Mouse (Mus musculus): ENCODE data around the gene Pigk. TPM values are rescaled to one million over a fixed set of nuclear protein-coding genes. Genes with fewer than 3 reads are reported as not detected.

Gene Pigk
- total RNA-seq, 1 experiment: 44.6 TPM

DNA sequence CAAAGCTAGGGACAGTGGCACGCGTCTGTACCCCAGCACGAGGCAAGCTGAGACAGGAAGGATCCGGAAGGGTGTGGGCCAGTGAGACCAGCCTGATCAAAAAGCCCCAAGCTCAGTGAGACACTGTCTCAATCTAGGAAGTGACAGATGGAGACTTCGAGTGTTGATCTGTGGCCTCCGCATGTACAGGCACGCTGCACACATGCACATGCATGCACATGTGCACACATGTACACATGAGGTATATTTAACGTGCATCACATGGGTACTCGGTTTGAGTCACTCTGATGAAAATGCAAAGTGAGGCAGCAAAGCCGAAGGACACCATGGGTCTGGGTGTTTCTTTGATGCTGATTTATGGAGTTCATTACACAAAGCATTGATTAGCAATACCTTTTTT lies 191.1 kb downstream of the Pigk start:
- H3K36me3 ChIP-seq (ENCODE audit: control insufficient read depth, insufficient read depth, low read length, poor library complexity, severe bottlenecking): no peaks in the 10 kb centered on the region
- in situ Hi-C loops (cut with MboI; ENCODE audit: low sequenced_read_pairs in 2 of 2, unreplicated experiment in 2 of 2): no loop called here
- no peak overlapping the region for H3K27ac ChIP-seq (ENCODE audit: insufficient read depth, low read depth, low read length, poor library complexity, severe bottlenecking)
- no peaks in the 10 kb centered on the region for H3K9me3 ChIP-seq (ENCODE audit: control insufficient read depth, insufficient read depth, low read depth, low read length)
- DNase-seq (ENCODE audit: low read depth, low spot score): no peak
- TF ChIP-seq CHD2 (IDR thresholded peaks at IDR 0.05; ENCODE audit: low read depth, low read length) (no peak), ZNF384 (IDR thresholded peaks at IDR 0.05; ENCODE audit: low read depth, low read length) (no peak), MAFK (IDR thresholded peaks at IDR 0.05; ENCODE audit: insufficient read depth, low read depth, low read length) (no peak), HCFC1 (IDR thresholded peaks at IDR 0.05; ENCODE audit: borderline replicate concordance, insufficient read depth, low read length) (no peak), ZC3H11A (IDR thresholded peaks at IDR 0.05; ENCODE audit: borderline replicate concordance, low read depth, low read length) (no peak)
- H3K4me1 ChIP-seq (ENCODE audit: control insufficient read depth in 2 of 2, insufficient read depth in 2 of 2, low read length in 2 of 2, poor library complexity in 1 of 2): no peaks in the 10 kb centered on the region
- H3K4me3 ChIP-seq (ENCODE audit: insufficient read depth in 1 of 2, low read depth in 1 of 2, low read length in 2 of 2, poor library complexity in 1 of 2, severe bottlenecking in 1 of 2): no peak overlapping the region
- H3K9ac ChIP-seq (ENCODE audit: insufficient read depth, low read depth, low read length, poor library complexity, severe bottlenecking): no peak overlapping the region

GRCm38 (mm10) chr3:152905800-152906199 lies 191.9 kb downstream of the Pigk start:
- no peak for DNase-seq (ENCODE audit: low read depth, low spot score)
- Histone ChIP-seq H3K4me1 (ENCODE audit: control insufficient read depth in 2 of 2, insufficient read depth in 2 of 2, low read length in 2 of 2, poor library complexity in 1 of 2) (no peaks in the 10 kb centered on the region), H3K4me3 (ENCODE audit: insufficient read depth in 1 of 2, low read depth in 1 of 2, low read length in 2 of 2, poor library complexity in 1 of 2, severe bottlenecking in 1 of 2) (no peak overlapping the region), H3K9ac (ENCODE audit: insufficient read depth, low read depth, low read length, poor library complexity, severe bottlenecking) (no peak overlapping the region), H3K27ac (ENCODE audit: insufficient read depth, low read depth, low read length, poor library complexity, severe bottlenecking) (no peak overlapping the region), H3K9me3 (ENCODE audit: control insufficient read depth, insufficient read depth, low read depth, low read length) (no peaks in the 10 kb centered on the region), H3K36me3 (ENCODE audit: control insufficient read depth, insufficient read depth, low read length, poor library complexity, severe bottlenecking) (no peaks in the 10 kb centered on the region)
- TF ChIP-seq ZNF384 (IDR thresholded peaks at IDR 0.05; ENCODE audit: low read depth, low read length): no peak
- TF ChIP-seq HCFC1 (IDR thresholded peaks at IDR 0.05; ENCODE audit: borderline replicate concordance, insufficient read depth, low read length): no peak
- TF ChIP-seq MAFK (IDR thresholded peaks at IDR 0.05; ENCODE audit: insufficient read depth, low read depth, low read length): no peak
- no peak for TF ChIP-seq CHD2 (IDR thresholded peaks at IDR 0.05; ENCODE audit: low read depth, low read length)
- TF ChIP-seq ZC3H11A (IDR thresholded peaks at IDR 0.05; ENCODE audit: borderline replicate concordance, low read depth, low read length): no peak
- in situ Hi-C loops (cut with MboI; ENCODE audit: low sequenced_read_pairs in 2 of 2, unreplicated experiment in 2 of 2): no loop called here

DNA sequence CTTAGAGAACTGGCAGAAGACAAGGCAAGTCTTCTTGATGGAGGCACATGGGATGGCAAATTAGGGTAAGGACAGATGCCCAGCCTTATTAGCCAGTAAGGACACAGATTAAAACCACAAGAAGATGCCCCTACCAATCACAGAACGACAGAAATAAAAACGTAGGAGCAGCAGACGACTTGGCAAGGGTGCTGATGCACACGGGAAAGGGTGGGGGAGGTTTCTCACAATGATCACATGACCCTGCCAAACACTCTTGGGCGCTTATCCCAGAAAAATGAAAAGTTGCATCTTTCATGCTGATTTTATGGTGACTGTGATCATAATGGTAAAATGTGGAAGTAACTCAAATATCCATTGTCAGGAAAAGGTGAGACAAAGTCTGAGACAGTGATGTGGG lies 193.2 kb downstream of the Pigk start:
- H3K36me3 ChIP-seq (ENCODE audit: control insufficient read depth, insufficient read depth, low read length, poor library complexity, severe bottlenecking): no peaks in the 10 kb centered on the region
- TF ChIP-seq CHD2 (IDR thresholded peaks at IDR 0.05; ENCODE audit: low read depth, low read length) (no peak), ZNF384 (IDR thresholded peaks at IDR 0.05; ENCODE audit: low read depth, low read length) (no peak), ZC3H11A (IDR thresholded peaks at IDR 0.05; ENCODE audit: borderline replicate concordance, low read depth, low read length) (no peak), MAFK (IDR thresholded peaks at IDR 0.05; ENCODE audit: insufficient read depth, low read depth, low read length) (no peak), HCFC1 (IDR thresholded peaks at IDR 0.05; ENCODE audit: borderline replicate concordance, insufficient read depth, low read length) (no peak)
- no peak overlapping the region for H3K27ac ChIP-seq (ENCODE audit: insufficient read depth, low read depth, low read length, poor library complexity, severe bottlenecking)
- 0 out of 4 replicates have a peak, but pooled peaks cover 0 to under 1% of the 10 kb centered on the region in 2 experiments for H3K4me1 ChIP-seq (ENCODE audit: control insufficient read depth in 2 of 2, insufficient read depth in 2 of 2, low read length in 2 of 2, poor library complexity in 1 of 2)
- H3K9me3 ChIP-seq (ENCODE audit: control insufficient read depth, insufficient read depth, low read depth, low read length): no peaks in the 10 kb centered on the region
- H3K4me3 ChIP-seq (ENCODE audit: insufficient read depth in 1 of 2, low read depth in 1 of 2, low read length in 2 of 2, poor library complexity in 1 of 2, severe bottlenecking in 1 of 2): no peak overlapping the region
- DNase-seq (ENCODE audit: low read depth, low spot score): no peak
- no peak overlapping the region for H3K9ac ChIP-seq (ENCODE audit: insufficient read depth, low read depth, low read length, poor library complexity, severe bottlenecking)
- in situ Hi-C loops (cut with MboI; ENCODE audit: low sequenced_read_pairs in 2 of 2, unreplicated experiment in 2 of 2): no loop called here

DNA sequence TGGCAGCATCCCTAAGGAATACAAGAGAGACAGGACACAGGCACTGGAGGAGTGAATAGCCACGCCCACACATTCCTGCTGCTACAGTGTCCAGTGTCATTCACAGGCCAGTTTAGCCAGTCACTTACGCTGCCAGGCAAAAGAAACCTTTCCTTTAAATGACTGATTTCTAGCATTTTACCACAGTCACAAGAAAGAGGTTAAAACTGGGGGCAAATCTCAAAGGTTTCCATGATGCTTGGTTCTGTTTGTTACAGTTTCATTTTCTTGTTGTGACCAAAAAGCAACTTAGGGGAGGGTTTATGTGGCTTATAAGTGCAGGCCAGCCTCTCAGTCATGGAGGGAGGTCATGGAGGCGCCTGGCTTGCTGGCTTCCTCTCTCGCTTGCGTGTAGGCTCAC lies 193.8 kb downstream of the Pigk start:
- Histone ChIP-seq H3K4me3 (ENCODE audit: insufficient read depth in 1 of 2, low read depth in 1 of 2, low read length in 2 of 2, poor library complexity in 1 of 2, severe bottlenecking in 1 of 2) (no peak overlapping the region), H3K27ac (ENCODE audit: insufficient read depth, low read depth, low read length, poor library complexity, severe bottlenecking) (no peak overlapping the region), H3K9me3 (ENCODE audit: control insufficient read depth, insufficient read depth, low read depth, low read length) (no peaks in the 10 kb centered on the region), H3K36me3 (ENCODE audit: control insufficient read depth, insufficient read depth, low read length, poor library complexity, severe bottlenecking) (no peaks in the 10 kb centered on the region), H3K4me1 (ENCODE audit: control insufficient read depth in 2 of 2, insufficient read depth in 2 of 2, low read length in 2 of 2, poor library complexity in 1 of 2) (peaks cover 0 to 2% of the 10 kb centered on the region in 2 experiments; a peak in 1 of 4 replicates), H3K9ac (ENCODE audit: insufficient read depth, low read depth, low read length, poor library complexity, severe bottlenecking) (no peak overlapping the region)
- in situ Hi-C loops (cut with MboI; ENCODE audit: low sequenced_read_pairs in 2 of 2, unreplicated experiment in 2 of 2): no loop called here
- DNase-seq (ENCODE audit: low read depth, low spot score): no peak
- TF ChIP-seq MAFK (IDR thresholded peaks at IDR 0.05; ENCODE audit: insufficient read depth, low read depth, low read length) (no peak), HCFC1 (IDR thresholded peaks at IDR 0.05; ENCODE audit: borderline replicate concordance, insufficient read depth, low read length) (no peak), ZC3H11A (IDR thresholded peaks at IDR 0.05; ENCODE audit: borderline replicate concordance, low read depth, low read length) (no peak), ZNF384 (IDR thresholded peaks at IDR 0.05; ENCODE audit: low read depth, low read length) (no peak), CHD2 (IDR thresholded peaks at IDR 0.05; ENCODE audit: low read depth, low read length) (no peak)

- Histone ChIP-seq H3K36me3 (ENCODE audit: control insufficient read depth, insufficient read depth, low read length, poor library complexity, severe bottlenecking) (no peaks in the 10 kb centered on the region), H3K4me1 (ENCODE audit: control insufficient read depth in 2 of 2, insufficient read depth in 2 of 2, low read length in 2 of 2, poor library complexity in 1 of 2) (peaks cover 0 to 2% of the 10 kb centered on the region in 2 experiments; a peak in 1 of 4 replicates), H3K9me3 (ENCODE audit: control insufficient read depth, insufficient read depth, low read depth, low read length) (no peaks in the 10 kb centered on the region), H3K9ac (ENCODE audit: insufficient read depth, low read depth, low read length, poor library complexity, severe bottlenecking) (no peak overlapping the region), H3K27ac (ENCODE audit: insufficient read depth, low read depth, low read length, poor library complexity, severe bottlenecking) (no peak overlapping the region), H3K4me3 (ENCODE audit: insufficient read depth in 1 of 2, low read depth in 1 of 2, low read length in 2 of 2, poor library complexity in 1 of 2, severe bottlenecking in 1 of 2) (no peak overlapping the region)
- DNase-seq (ENCODE audit: low read depth, low spot score): no peak
- in situ Hi-C loops (cut with MboI; ENCODE audit: low sequenced_read_pairs in 2 of 2, unreplicated experiment in 2 of 2): no loop called here
- no peak for TF ChIP-seq ZNF384 (IDR thresholded peaks at IDR 0.05; ENCODE audit: low read depth, low read length)
- TF ChIP-seq MAFK (IDR thresholded peaks at IDR 0.05; ENCODE audit: insufficient read depth, low read depth, low read length): no peak
- no peak for TF ChIP-seq CHD2 (IDR thresholded peaks at IDR 0.05; ENCODE audit: low read depth, low read length)
Measured at GRCm38 (mm10) chr3:152911578-152911977, 197.7 kb downstream of the Pigk start.

Data from ES-E14 (cell line).